Mouse (Mus musculus): ENCODE data around the gene Slc22a1. TPM values are rescaled to one million over a fixed set of nuclear protein-coding genes. Genes with fewer than 3 reads are reported as not detected.
"Not testable (repeated sequence)": the region's sequence is repeated elsewhere in the genome, so short reads cannot be mapped to it uniquely, and the experiment has no call there.

Slc22a1 gene
- polyA plus RNA-seq, 1 experiment from 2014 or later, result not detected

DNA sequence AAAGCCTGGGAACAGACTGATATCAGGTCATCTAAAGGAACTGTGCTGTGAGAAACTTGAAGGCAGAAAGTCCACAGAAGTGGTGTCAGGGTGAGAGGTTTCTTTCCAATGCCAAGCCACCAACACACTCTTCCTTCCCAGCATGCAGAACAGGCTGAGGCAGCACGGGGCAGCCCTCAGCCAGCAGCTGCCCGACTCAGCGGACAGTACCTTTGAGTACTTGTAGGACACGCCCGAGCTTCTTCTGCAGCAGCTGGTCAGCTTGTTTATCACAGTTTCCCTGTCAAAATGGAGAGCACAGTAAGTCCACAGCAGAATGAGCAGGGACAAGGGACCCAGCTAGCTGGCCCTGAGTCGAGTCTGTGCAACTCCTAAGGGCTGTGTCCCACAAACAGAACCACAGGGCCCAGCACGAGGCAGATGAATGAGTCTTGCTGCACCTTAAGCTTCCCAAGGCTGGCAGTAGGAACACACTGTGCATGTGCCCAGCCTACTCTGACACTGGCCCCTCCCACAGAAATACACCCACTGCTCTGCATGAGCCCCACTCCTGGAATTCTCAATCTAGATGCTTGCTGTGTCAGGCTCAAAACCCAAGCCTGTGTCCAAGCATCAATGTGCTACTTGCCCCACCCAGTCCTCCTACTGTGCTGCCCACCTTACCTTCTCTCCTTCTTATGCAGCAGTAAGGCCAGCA is 9.4 kb upstream of the Slc22a1 start:
- TF ChIP-seq CTCF (IDR thresholded peaks at IDR 0.05), result no peak
- CTCF ChIA-PET, result interaction anchor here (1.6 kb wide), 1 partner anchor 7 kb away, joined by 5 read pairs; no protein-coding TSS in a partner anchor
- ATAC-seq (no peak), DNase-seq (ENCODE audit: low read depth, low spot score) (no peak)
- in situ Hi-C loops (cut with MboI; ENCODE audit: low pct_unique_long_range_greater_than_20kb), result no loop called here
- POLR2A ChIA-PET, result interaction anchor here (0.7 kb wide), 1 partner anchor 17 kb away, joined by 3 read pairs; no protein-coding TSS in a partner anchor
- H3K27me3 ChIP-seq, result no peaks in the 10 kb centered on the region

DNA sequence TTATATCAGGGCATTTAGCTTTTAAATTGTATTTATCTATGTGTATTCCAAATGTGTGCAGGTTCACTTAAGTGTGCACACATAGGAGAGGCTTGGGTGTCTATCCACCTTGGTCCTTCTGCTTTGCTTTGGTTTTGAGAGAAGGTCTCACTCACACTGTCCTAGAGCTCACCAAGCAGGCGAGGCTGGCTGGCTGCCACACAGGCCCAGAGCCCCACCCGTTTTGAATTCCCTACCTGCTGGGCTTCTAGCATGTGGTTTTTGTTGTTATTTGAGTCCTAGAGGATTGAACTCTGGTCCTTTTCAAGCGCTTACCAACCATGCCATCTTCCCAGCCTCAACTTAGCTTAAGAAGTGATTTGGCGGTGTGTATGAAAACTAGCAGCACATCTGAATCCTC is 8.8 kb upstream of the Slc22a1 start:
- DNase-seq (ENCODE audit: low read depth, low spot score) (no peak), ATAC-seq (no peak)
- no peak for TF ChIP-seq CTCF (IDR thresholded peaks at IDR 0.05)
- ChIA-PET POLR2A (interaction anchor here (0.7 kb wide), 1 partner anchor 18 kb away, joined by 3 read pairs; no protein-coding TSS in a partner anchor), CTCF (interaction anchor here (1.3 to 1.6 kb wide), 2 partner anchors 8 to 25 kb away, joined by 3 to 5 read pairs; no protein-coding TSS in a partner anchor)
- H3K27me3 ChIP-seq, result no peaks in the 10 kb centered on the region
- in situ Hi-C loops (cut with MboI; ENCODE audit: low pct_unique_long_range_greater_than_20kb), result no loop called here

DNA sequence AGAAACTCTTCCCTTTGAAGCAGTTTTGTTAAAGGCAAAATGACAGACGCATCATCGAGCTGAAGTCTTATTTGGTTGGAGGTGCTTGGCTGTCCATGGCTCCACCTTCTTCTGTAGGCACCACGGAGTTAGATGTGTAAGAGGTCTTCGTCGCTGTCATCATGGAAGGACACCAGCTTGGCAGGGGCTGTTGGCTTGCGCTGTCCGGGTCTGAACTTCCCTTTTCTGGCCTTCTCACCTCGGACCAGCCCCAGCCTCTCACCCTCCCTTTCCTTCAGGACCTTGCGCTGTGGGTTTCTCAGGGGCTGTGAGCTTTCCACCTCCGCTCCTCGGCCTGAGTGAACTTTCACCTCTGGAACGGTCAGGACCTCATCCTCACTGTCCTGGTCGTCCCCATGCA is 8.0 kb upstream of the Slc22a1 start:
- ATAC-seq (no peak), DNase-seq (ENCODE audit: low read depth, low spot score) (no peak)
- no peak for TF ChIP-seq CTCF (IDR thresholded peaks at IDR 0.05)
- H3K27me3 ChIP-seq, result no peaks in the 10 kb centered on the region
- in situ Hi-C loops (cut with MboI; ENCODE audit: low pct_unique_long_range_greater_than_20kb), result no loop called here
- POLR2A ChIA-PET, result interaction anchor here (1.1 kb wide), 1 partner anchor 42 kb away, joined by 3 read pairs; no protein-coding TSS in a partner anchor
- CTCF ChIA-PET, result interaction anchor here (1.3 to 1.6 kb wide), 2 partner anchors 9 to 25 kb away, joined by 3 to 5 read pairs; no protein-coding TSS in a partner anchor

DNA sequence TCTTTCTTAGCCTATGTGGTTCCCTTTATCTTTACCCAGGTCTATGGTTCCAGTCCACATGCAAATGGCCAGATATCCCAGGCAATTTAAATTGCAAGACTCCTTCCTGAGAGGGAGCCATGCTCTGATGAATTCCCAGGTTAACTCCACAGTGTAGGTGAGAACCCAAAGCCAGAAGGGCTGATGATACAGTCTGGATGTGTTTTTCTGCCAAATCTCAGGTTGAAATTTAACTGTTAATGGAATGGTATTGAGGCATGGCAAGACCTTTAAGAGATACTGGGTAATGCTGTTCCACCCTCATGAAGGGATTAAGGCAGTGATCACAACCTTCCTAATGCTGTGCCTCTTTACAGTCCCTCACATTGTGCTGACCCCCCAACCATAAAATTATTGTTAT is 2.6 kb upstream of the Slc22a1 start:
- ATAC-seq (no peak), DNase-seq (ENCODE audit: low read depth, low spot score) (no peak)
- POLR2A ChIA-PET, result no interaction called here
- TF ChIP-seq CTCF (IDR thresholded peaks at IDR 0.05), result no peak
- in situ Hi-C loops (cut with MboI; ENCODE audit: low pct_unique_long_range_greater_than_20kb), result no loop called here
- CTCF ChIA-PET, result interaction anchor here (1.8 kb wide), 1 partner anchor 9 kb away, joined by 4 read pairs; no protein-coding TSS in a partner anchor
- H3K27me3 ChIP-seq, result no peaks in the 10 kb centered on the region

GRCm38 (mm10) chr17:12677139-12677538 is 1.5 kb upstream of the Slc22a1 start:
- ChIA-PET CTCF (interaction anchor here (1.8 kb wide), 1 partner anchor 10 kb away, joined by 4 read pairs; no protein-coding TSS in a partner anchor), POLR2A (no interaction called here)
- in situ Hi-C loops (cut with MboI; ENCODE audit: low pct_unique_long_range_greater_than_20kb), result no loop called here

DNA sequence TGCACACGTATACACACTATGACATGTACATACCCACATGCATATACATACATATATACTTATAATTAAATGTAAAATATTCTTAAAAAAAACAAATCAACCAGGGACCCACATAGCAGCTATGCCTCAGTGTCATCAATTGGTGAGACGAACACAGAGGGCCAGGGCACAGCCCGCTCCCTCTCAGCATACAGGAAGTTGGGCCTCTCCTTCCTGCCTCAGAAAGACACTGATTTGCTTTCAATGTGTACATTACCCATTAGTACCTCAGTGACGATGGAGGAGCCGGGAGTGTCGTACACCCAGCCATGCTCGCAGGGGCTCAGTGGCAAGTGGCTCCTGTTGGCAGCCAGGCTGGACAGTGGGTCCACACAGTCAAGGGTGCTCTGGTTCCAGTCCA is 649 bp downstream of the Slc22a1 start:
- ATAC-seq; H3K27me3 ChIP-seq; DNase-seq (ENCODE audit: low read depth, low spot score); CTCF ChIA-PET; POLR2A ChIA-PET; in situ Hi-C loops (cut with MboI; ENCODE audit: low pct_unique_long_range_greater_than_20kb): not testable (repeated sequence)

More at GRCm38 (mm10) chr17:12677139-12677538, 1.5 kb upstream of the Slc22a1 start:
- no peak for TF ChIP-seq CTCF (IDR thresholded peaks at IDR 0.05)
- ATAC-seq (no peak), DNase-seq (ENCODE audit: low read depth, low spot score) (no peak)
- H3K27me3 ChIP-seq, result no peaks in the 10 kb centered on the region

DNA sequence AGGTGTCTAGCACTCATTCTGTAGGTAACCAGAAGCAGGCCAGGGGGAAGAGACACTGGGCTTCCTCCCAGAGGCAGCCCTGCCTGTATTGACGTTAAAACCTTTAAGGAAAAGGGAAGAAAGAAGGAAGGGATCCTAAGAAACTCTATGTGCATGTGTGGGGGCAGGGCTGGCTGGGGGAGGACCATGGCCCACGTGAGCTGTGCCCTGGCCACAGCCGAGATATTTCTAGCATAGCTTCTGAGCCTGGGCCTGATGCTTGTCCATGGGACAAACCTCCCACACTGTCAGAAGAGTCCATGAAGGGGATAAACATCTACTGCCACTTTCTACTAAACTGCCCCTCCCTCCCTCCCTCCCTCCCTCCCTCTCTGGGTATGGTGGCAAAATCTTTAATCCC is 1.8 kb downstream of the Slc22a1 start:
- in situ Hi-C loops (cut with MboI; ENCODE audit: low pct_unique_long_range_greater_than_20kb), result no loop called here
- ChIA-PET CTCF (no interaction called here), POLR2A (no interaction called here)
- ATAC-seq, result no peak
- no peak for TF ChIP-seq CTCF (IDR thresholded peaks at IDR 0.05)
- DNase-seq (ENCODE audit: low read depth, low spot score), result no peak
- no peaks in the 10 kb centered on the region for H3K27me3 ChIP-seq

GRCm38 (mm10) chr17:12672285-12672790 is 3.3 kb downstream of the Slc22a1 start:
- DNase-seq (ENCODE audit: low read depth, low spot score) (no peak), ATAC-seq (no peak)
- in situ Hi-C loops (cut with MboI; ENCODE audit: low pct_unique_long_range_greater_than_20kb), result no loop called here
- H3K27me3 ChIP-seq, result no peaks in the 10 kb centered on the region
- CTCF ChIA-PET, result interaction anchor here (1.6 kb wide), 1 partner anchor 255 kb away, joined by 5 read pairs; no protein-coding TSS in a partner anchor
- no peak for TF ChIP-seq CTCF (IDR thresholded peaks at IDR 0.05)
- POLR2A ChIA-PET, result no interaction called here

DNA sequence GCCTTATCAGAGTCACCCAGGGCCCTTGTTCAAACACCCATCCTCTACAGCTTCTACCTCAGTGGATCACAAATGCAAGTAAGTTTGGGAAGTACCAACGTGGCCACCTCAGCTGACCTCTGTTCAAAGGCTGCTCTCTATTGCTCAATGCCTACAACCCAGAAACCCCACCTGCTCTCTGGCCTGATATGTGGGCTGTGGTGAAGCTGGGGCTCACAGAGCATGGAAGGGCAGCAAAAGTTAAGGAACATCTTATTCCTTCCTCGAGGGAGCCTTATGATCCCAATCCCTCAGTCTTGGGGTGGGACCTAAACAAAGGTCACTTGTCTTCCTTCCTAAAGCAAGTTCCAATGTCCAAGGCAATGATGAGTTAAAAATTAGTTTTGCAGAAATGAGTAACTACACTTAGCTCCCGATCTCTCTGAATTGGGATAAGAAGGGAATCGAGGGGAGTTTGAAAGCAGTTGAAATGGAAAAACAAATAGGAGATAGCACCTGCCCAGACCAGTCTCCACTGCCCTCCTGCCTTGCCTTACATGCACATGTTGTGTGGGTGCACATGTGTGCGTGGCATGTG is 4.5 kb downstream of the Slc22a1 start:
- no peaks in the 10 kb centered on the region for H3K27me3 ChIP-seq
- in situ Hi-C loops (cut with MboI; ENCODE audit: low pct_unique_long_range_greater_than_20kb), result no loop called here
- ATAC-seq (no peak), DNase-seq (ENCODE audit: low read depth, low spot score) (no peak)
- CTCF ChIA-PET, result interaction anchor here (1.6 kb wide), 1 partner anchor 254 kb away, joined by 5 read pairs; no protein-coding TSS in a partner anchor
- no peak for TF ChIP-seq CTCF (IDR thresholded peaks at IDR 0.05)
- POLR2A ChIA-PET, result no interaction called here

DNA sequence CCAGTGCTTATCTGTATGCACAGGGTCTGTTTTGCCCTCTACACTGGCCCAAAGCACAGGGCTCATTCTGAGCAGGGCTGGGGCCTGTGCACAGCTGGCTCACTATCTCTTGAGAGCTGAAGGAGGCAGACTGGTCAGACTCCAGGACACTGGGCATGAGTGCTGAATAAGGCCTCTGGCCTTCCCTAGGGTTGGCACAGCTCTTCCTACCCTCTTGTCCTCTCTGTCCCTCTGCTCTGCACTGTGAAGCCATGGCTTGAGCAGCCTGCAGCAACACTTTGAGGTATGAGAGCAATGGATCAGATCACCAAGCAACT is 6.3 kb downstream of the Slc22a1 start:
- in situ Hi-C loops (cut with MboI; ENCODE audit: low pct_unique_long_range_greater_than_20kb), result no loop called here

More for the DNA sequence above, 6.3 kb downstream of the Slc22a1 start:
- no peak for TF ChIP-seq CTCF (IDR thresholded peaks at IDR 0.05)
- DNase-seq (ENCODE audit: low read depth, low spot score), result no peak
- H3K27me3 ChIP-seq, result no peaks in the 10 kb centered on the region
- POLR2A ChIA-PET, result interaction anchor here (0.6 kb wide), 1 partner anchor 416 kb away, joined by 4 read pairs; no protein-coding TSS in a partner anchor
- no peak for ATAC-seq
- CTCF ChIA-PET, result interaction anchor here (0.7 kb wide), 1 partner anchor 141 kb away, joined by 3 read pairs; no protein-coding TSS in a partner anchor

Measured in Patski (cell line).